Mouse (Mus musculus): ENCODE results near the gene Cct3. TPM values are rescaled to one million over a fixed set of nuclear protein-coding genes. Genes with fewer than 3 reads are reported as not detected.
A peak's percentile ranks its signal among the peaks of the same experiment; 100 is the strongest.
"Not testable (repeated sequence)": the region's sequence is repeated elsewhere in the genome, so short reads cannot be mapped to it uniquely, and the experiment has no call there.

Cct3 gene
- polyA plus RNA-seq, 1 experiment from 2014 or later: 612 TPM

DNA sequence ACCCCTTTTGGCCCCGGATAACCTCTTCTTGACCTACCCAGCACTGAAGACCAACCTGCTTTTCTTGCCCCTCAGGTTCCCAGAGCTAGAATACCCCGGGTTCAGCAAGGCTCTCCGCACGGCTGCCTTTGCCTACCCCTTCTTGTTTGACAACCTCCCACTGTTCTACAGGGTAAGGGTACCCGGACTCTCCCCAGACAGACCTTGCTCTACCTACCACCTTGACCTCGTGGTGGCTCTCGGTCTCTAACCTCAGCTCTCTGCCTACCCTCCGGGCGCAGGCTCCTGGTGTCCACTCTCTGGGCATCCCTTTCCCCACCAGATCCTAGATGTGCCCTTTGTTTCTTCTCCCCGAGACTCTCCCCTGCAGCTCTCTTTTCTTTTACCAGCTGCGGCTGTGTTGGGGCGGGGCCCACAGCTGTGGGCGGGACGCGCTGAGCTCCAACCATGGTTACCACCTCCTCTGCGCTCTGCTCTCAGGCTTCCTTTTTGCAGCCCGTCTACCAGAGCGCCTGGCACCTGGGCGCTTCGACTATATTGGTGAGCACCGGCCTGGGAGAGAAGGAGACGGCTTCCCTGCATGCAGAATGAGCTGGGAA lies 70.0 kb downstream of the Cct3 start:
- Histone ChIP-seq H3K4me3 (peak overlapping the region; percentile 33), H3K4me1 (peaks cover 20% of the 10 kb centered on the region), H3K9ac (peak overlapping the region; percentile 43; the same call in 1 of the 2 replicates), H3K4me2 (peak overlapping the region; percentile 48), H3K27me3 (peaks cover 16% of the 10 kb centered on the region), H3K27ac (peak overlapping the region; percentile 70; the same call in 1 of the 2 replicates), H3K36me3 (ENCODE audit: poor library complexity, severe bottlenecking) (peaks cover 18% of the 10 kb centered on the region)
- WGBS: 3% methylated on average over 22 of the region's 22 CpGs
- ATAC-seq: peak; percentile 90
- not testable (repeated sequence) for H3K9me3 ChIP-seq (replicated peaks)

GRCm38 (mm10) chr3:88367517-88367916 lies 70.6 kb downstream of the Cct3 start:
- H3K9me3 ChIP-seq (replicated peaks); H3K4me3 ChIP-seq; ATAC-seq; H3K9ac ChIP-seq; H3K27ac ChIP-seq; H3K4me2 ChIP-seq: not testable (repeated sequence)
- 55% methylated on average over 3 of the region's 7 CpGs for WGBS
- Histone ChIP-seq H3K36me3 (ENCODE audit: poor library complexity, severe bottlenecking) (peaks cover 12% of the 10 kb centered on the region; the same call in 1 of the 2 replicates), H3K27me3 (peaks cover 16% of the 10 kb centered on the region), H3K4me1 (peaks cover 20% of the 10 kb centered on the region)

- 85% methylated on average over 7 of the region's 7 CpGs for WGBS
- H3K4me1 ChIP-seq: peaks cover 18% of the 10 kb centered on the region
- not testable (repeated sequence) for H3K9ac ChIP-seq; ATAC-seq; H3K27ac ChIP-seq; H3K4me3 ChIP-seq; H3K9me3 ChIP-seq (replicated peaks); H3K4me2 ChIP-seq; H3K36me3 ChIP-seq (ENCODE audit: poor library complexity, severe bottlenecking)
- H3K27me3 ChIP-seq: peaks cover 16% of the 10 kb centered on the region
These were observed 71.6 kb downstream of the Cct3 start for GRCm38 (mm10) chr3:88368511-88368910.

Other genes starting within 250 kb of the Cct3 start
- gene Naxe, start 238.6 kb upstream of the Cct3 start, polyA plus RNA-seq (2015; fragmentation: Nextera tagmentation; extraction: Ambion mirVana): 154 and 157 TPM in 2 replicates
- gene Ttc24, start 218.8 kb upstream of the Cct3 start, polyA plus RNA-seq (2015; fragmentation: Nextera tagmentation; extraction: Ambion mirVana): not detected in 2 replicates
- 13.8 and 15.3 TPM in 2 replicates for gene Iqgap3, start 215.1 kb upstream of the Cct3 start, polyA plus RNA-seq (2015; fragmentation: Nextera tagmentation; extraction: Ambion mirVana)
- 15.0 and 16.5 TPM in 2 replicates for gene Mef2d, start 154.7 kb upstream of the Cct3 start, polyA plus RNA-seq (2015; fragmentation: Nextera tagmentation; extraction: Ambion mirVana)
- gene Rhbg, start 42.4 kb upstream of the Cct3 start, polyA plus RNA-seq (2015; fragmentation: Nextera tagmentation; extraction: Ambion mirVana): 0.18 and 0.26 TPM in 2 replicates
- gene Gm38392, start 9.9 kb upstream of the Cct3 start, polyA plus RNA-seq (2015; fragmentation: Nextera tagmentation; extraction: Ambion mirVana): 0.31 TPM in 1 of 2 replicates, not detected in the other
- 11.9 and 12.3 TPM in 2 replicates for gene Tsacc, start 117 bp upstream of the Cct3 start, polyA plus RNA-seq (2015; fragmentation: Nextera tagmentation; extraction: Ambion mirVana)
- gene Glmp, start 27.9 kb downstream of the Cct3 start, polyA plus RNA-seq (2015; fragmentation: Nextera tagmentation; extraction: Ambion mirVana): 82.5 and 100 TPM in 2 replicates
- 2.4 and 3.0 TPM in 2 replicates for gene Tmem79, start 39.0 kb downstream of the Cct3 start, polyA plus RNA-seq (2015; fragmentation: Nextera tagmentation; extraction: Ambion mirVana)
- gene Smg5, start 39.1 kb downstream of the Cct3 start, polyA plus RNA-seq (2015; fragmentation: Nextera tagmentation; extraction: Ambion mirVana): 62.6 and 64.0 TPM in 2 replicates
- gene Paqr6, start 67.5 kb downstream of the Cct3 start, polyA plus RNA-seq (2015; fragmentation: Nextera tagmentation; extraction: Ambion mirVana): 0.81 and 1.0 TPM in 2 replicates
- gene Bglap3, start 75.6 kb downstream of the Cct3 start, polyA plus RNA-seq (2015; fragmentation: Nextera tagmentation; extraction: Ambion mirVana): not detected in 2 replicates
- not detected in 2 replicates for gene Bglap2, start 81.6 kb downstream of the Cct3 start, polyA plus RNA-seq (2015; fragmentation: Nextera tagmentation; extraction: Ambion mirVana)
- 0.54 TPM in 1 of 2 replicates, not detected in the other for gene Bglap, start 87.3 kb downstream of the Cct3 start, polyA plus RNA-seq (2015; fragmentation: Nextera tagmentation; extraction: Ambion mirVana)
- 107 TPM in 2 replicates for gene Pmf1, start 113.2 kb downstream of the Cct3 start, polyA plus RNA-seq (2015; fragmentation: Nextera tagmentation; extraction: Ambion mirVana)
- gene Slc25a44, start 128.0 kb downstream of the Cct3 start, polyA plus RNA-seq (2015; fragmentation: Nextera tagmentation; extraction: Ambion mirVana): 23.0 and 26.2 TPM in 2 replicates
- gene Sema4a, start 164.1 kb downstream of the Cct3 start, polyA plus RNA-seq (2015; fragmentation: Nextera tagmentation; extraction: Ambion mirVana): 13.7 and 16.7 TPM in 2 replicates
- gene Lmna, start 212.8 kb downstream of the Cct3 start, polyA plus RNA-seq (2015; fragmentation: Nextera tagmentation; extraction: Ambion mirVana): 12.1 and 15.5 TPM in 2 replicates
- 51.5 and 52.6 TPM in 2 replicates for gene Mex3a, start 235.3 kb downstream of the Cct3 start, polyA plus RNA-seq (2015; fragmentation: Nextera tagmentation; extraction: Ambion mirVana)